Mouse (Mus musculus): ENCODE data around the gene Ankrd22.

GRCm38 (mm10) chr19:34193149-34193548 lies 27.3 kb upstream of the Ankrd22 start:
- no peak for TF ChIP-seq CTCF (IDR thresholded peaks at IDR 0.05; ENCODE audit: low read depth, low read length)
- TF ChIP-seq POLR2A (IDR thresholded peaks at IDR 0.05; ENCODE audit: extremely low read depth, insufficient read depth, low read length) = no peak
